In the genomic region with DNA sequence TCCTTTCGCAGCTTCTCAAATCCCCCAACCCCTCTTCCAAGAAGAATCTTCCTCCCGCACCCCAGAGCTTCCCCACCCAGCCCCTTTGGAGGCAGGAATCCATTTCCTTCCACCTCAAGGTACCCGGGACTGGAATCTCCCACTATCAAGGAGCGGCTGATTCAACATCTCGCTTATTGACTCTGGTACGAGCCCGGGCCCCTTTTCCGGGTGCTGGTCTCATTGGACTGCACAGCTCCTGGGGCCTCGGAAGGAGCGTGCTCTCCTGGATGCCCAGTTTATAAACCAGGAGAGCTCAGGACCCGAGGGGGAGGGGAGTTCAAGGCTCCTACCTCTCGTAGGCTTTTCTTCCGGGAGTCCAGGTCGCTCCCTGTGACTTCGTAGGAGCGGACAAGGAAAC, we compare ENCODE assay signal across 8 mouse cellular contexts. TPM values are rescaled to one million over a fixed set of nuclear protein-coding genes. Genes with fewer than 3 reads are reported as not detected.
DNase-seq lines count a peak whose midpoint lies in the region; ATAC-seq and TF ChIP-seq lines count a peak whose summit lies in the region.

No protein-coding gene starts in this region.

- no peak for TF ChIP-seq POLR2A in kidney, adult 2 months (IDR thresholded peaks at IDR 0.05; ENCODE audit: low read depth, low read length)

- no peak for DNase-seq in kidney, adult 2 months
- DNase-seq in kidney, postnatal 14 days, result no peak
- peak; percentile 12 for DNase-seq in embryonic facial prominence, embryonic 11.5 days (ENCODE audit: low spot score)
- DNase-seq in intestine, embryonic 14.5 days (ENCODE audit: low spot score), result peak; percentile 70
- peak; percentile 23 for DNase-seq in neural tube, embryonic 10.5 days (ENCODE audit: extremely low spot score, low spot score)
- no peak for DNase-seq in thymus, postnatal 10 days (ENCODE audit: low spot score in 2 of 2)
- DNase-seq in cerebellum, postnatal 10 days, result no peak
- no peak for DNase-seq in kidney, adult 9 months

- H3K9me3 ChIP-seq in embryonic facial prominence, embryonic 11.5 days (replicated peaks; ENCODE audit: control insufficient read depth, low read length), result no peaks in the 10 kb centered on the region
- no peaks in the 10 kb centered on the region for H3K9me3 ChIP-seq in intestine, embryonic 14.5 days (ENCODE audit: control insufficient read depth, low read length)

- no peak overlapping the region for H3K27ac ChIP-seq in kidney, adult 2 months (ENCODE audit: insufficient read depth, low read depth, low read length)
- H3K27ac ChIP-seq in embryonic facial prominence, embryonic 11.5 days (replicated peaks; ENCODE audit: low read depth, low read length), result no peak overlapping the region
- H3K27ac ChIP-seq in intestine, embryonic 14.5 days (ENCODE audit: low read depth), result 0 out of 2 replicates have a peak overlapping the region, but pooled peaks have one; percentile 18

- H3K4me2 ChIP-seq in embryonic facial prominence, embryonic 11.5 days (ENCODE audit: low read depth, low read length), result peak overlapping the region; percentile 62
- H3K4me2 ChIP-seq in intestine, embryonic 14.5 days (ENCODE audit: low read length), result peak overlapping the region; percentile 62

- H3K27me3 ChIP-seq in kidney, adult 2 months (replicated peaks; ENCODE audit: control insufficient read depth, insufficient read depth, low read length), result no peaks in the 10 kb centered on the region; the same call in 1 of the 2 replicates
- H3K27me3 ChIP-seq in embryonic facial prominence, embryonic 11.5 days (ENCODE audit: control insufficient read depth, insufficient read depth, low read length), result peaks cover 19% of the 10 kb centered on the region
- H3K27me3 ChIP-seq in intestine, embryonic 14.5 days (replicated peaks; ENCODE audit: control insufficient read depth, insufficient read depth, low read length), result peaks cover 24% of the 10 kb centered on the region

- peak overlapping the region; percentile 35 for H3K9ac ChIP-seq in embryonic facial prominence, embryonic 11.5 days (replicated peaks; ENCODE audit: low read length)
- H3K9ac ChIP-seq in intestine, embryonic 14.5 days (ENCODE audit: low read length), result peak overlapping the region; percentile 37

- no peaks in the 10 kb centered on the region for H3K36me3 ChIP-seq in kidney, adult 2 months (ENCODE audit: control insufficient read depth, insufficient read depth, low read length)
- H3K36me3 ChIP-seq in embryonic facial prominence, embryonic 11.5 days (replicated peaks; ENCODE audit: control insufficient read depth, insufficient read depth, low read depth, low read length), result no peaks in the 10 kb centered on the region
- H3K36me3 ChIP-seq in intestine, embryonic 14.5 days (ENCODE audit: control insufficient read depth, insufficient read depth, low read length), result no peaks in the 10 kb centered on the region

- ATAC-seq in embryonic facial prominence, embryonic 11.5 days (replicated peaks; ENCODE audit: insufficient number of reproducible peaks, low FRiP score, low TSS enrichment, low read depth), result no peak
- 0 out of 2 replicates have a peak, but pooled peaks have one; percentile 28 for ATAC-seq in intestine, embryonic 14.5 days (replicated peaks; ENCODE audit: low FRiP score, low TSS enrichment, low read depth)

- TF ChIP-seq CTCF in kidney, adult 2 months (conservative IDR thresholded peaks at IDR 0.05; ENCODE audit: insufficient read depth, insufficient read length, low read depth, low read length), result no peak

- peak overlapping the region; percentile 25 for H3K4me3 ChIP-seq in kidney, adult 2 months (ENCODE audit: insufficient read depth, low read depth, low read length)
- H3K4me3 ChIP-seq in embryonic facial prominence, embryonic 11.5 days (ENCODE audit: low read depth, low read length), result peak overlapping the region; percentile 36
- H3K4me3 ChIP-seq in intestine, embryonic 14.5 days (ENCODE audit: low read depth, low read length), result peak overlapping the region; percentile 37

- H3K4me1 ChIP-seq in kidney, adult 2 months (ENCODE audit: control insufficient read depth, insufficient read depth, low read length), result no peaks in the 10 kb centered on the region
- H3K4me1 ChIP-seq in embryonic facial prominence, embryonic 11.5 days (ENCODE audit: control insufficient read depth, insufficient read depth, low read length), result no peaks in the 10 kb centered on the region
- H3K4me1 ChIP-seq in intestine, embryonic 14.5 days (replicated peaks; ENCODE audit: control insufficient read depth, insufficient read depth, low read length), result peaks cover 3% of the 10 kb centered on the region; the same call in 1 of the 2 replicates

- 17% methylated on average over 16 of the region's 16 CpGs for WGBS in kidney, adult 2 months
- 2% methylated on average over 16 of the region's 16 CpGs for WGBS in embryonic facial prominence, embryonic 11.5 days
- WGBS in intestine, embryonic 14.5 days, result 3% methylated on average over 16 of the region's 16 CpGs

RNA-seq across cellular contexts. Expression of a gene that starts 0.5 kb away (rescaled TPM):
- 0.75 and 0.88 TPM in 2 replicates for polyA plus RNA-seq in kidney, adult 2 months (2012; rRNA removed)
- polyA plus RNA-seq in embryonic facial prominence, embryonic 11.5 days (2014; fragmentation: Nextera tagmentation; extraction: Ambion mirVana), result 0.72 and 1.3 TPM in 2 replicates
- 10.8 and 11.8 TPM in 2 replicates for polyA plus RNA-seq in intestine, embryonic 14.5 days (2014; fragmentation: Nextera tagmentation; extraction: Ambion mirVana)

RNA-seq across cellular contexts. Expression of a gene that starts 36.1 kb away (rescaled TPM):
- 13.2 and 13.4 TPM in 2 replicates for polyA plus RNA-seq in kidney, adult 2 months (2012; rRNA removed)
- 8.5 and 10.7 TPM in 2 replicates for polyA plus RNA-seq in embryonic facial prominence, embryonic 11.5 days (2014; fragmentation: Nextera tagmentation; extraction: Ambion mirVana)
- polyA plus RNA-seq in intestine, embryonic 14.5 days (2014; fragmentation: Nextera tagmentation; extraction: Ambion mirVana), result 16.1 and 18.4 TPM in 2 replicates

RNA-seq across cellular contexts. Expression of a gene that starts 44.4 kb away (rescaled TPM):
- 17.1 and 21.6 TPM in 2 replicates for polyA plus RNA-seq in kidney, adult 2 months (2012; rRNA removed)
- 245 and 269 TPM in 2 replicates for polyA plus RNA-seq in embryonic facial prominence, embryonic 11.5 days (2014; fragmentation: Nextera tagmentation; extraction: Ambion mirVana)
- 201 and 215 TPM in 2 replicates for polyA plus RNA-seq in intestine, embryonic 14.5 days (2014; fragmentation: Nextera tagmentation; extraction: Ambion mirVana)

Comparison
In these comparisons a context has a peak if more than half of its experiments do, and no peak if none do; other contexts are left out.
1. DNase-seq: peak in embryonic facial prominence, embryonic 11.5 days (single experiment), intestine, embryonic 14.5 days (single experiment) and neural tube, embryonic 10.5 days (single experiment); none in kidney, adult 2 months (single experiment), kidney, postnatal 14 days (single experiment), thymus, postnatal 10 days (0 of 2), cerebellum, postnatal 10 days (0 of 2) and kidney, adult 9 months (single experiment).
2. Peak in every context shown above with its lines, with median percentiles within 50 percentile points of each other: H3K4me3 ChIP-seq.